Mouse (Mus musculus): ENCODE measurements at regions not wholly inside any gene's neighbourhood (a gene's known extent, or its start where the extent isn't known, plus 50 kb on each side); places are given as distances from the start of the nearest gene placed in this dataset.

DNA sequence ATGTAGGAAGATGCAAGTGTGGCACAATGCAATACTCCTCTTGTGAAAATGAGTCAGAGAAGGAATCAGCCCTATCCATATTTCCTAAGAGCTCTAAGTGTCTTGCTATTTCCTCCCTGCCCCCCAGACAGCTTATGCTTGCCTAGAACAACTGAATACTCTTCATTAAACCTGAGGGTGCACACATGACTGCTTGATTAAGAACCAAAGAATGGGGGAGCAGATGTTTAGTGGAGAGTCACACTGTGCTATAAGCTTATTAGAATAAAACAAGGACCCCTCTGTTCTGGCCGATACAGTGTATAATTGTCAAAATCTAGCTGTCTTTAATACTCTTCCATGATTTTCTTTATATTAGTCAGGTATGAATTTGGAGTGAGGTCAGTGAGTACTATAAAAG lies 458.8 kb upstream of the Mon1b start:
- no peak for DNase-seq
- intact Hi-C loops (cut with DNase I) = no loop called here

DNA sequence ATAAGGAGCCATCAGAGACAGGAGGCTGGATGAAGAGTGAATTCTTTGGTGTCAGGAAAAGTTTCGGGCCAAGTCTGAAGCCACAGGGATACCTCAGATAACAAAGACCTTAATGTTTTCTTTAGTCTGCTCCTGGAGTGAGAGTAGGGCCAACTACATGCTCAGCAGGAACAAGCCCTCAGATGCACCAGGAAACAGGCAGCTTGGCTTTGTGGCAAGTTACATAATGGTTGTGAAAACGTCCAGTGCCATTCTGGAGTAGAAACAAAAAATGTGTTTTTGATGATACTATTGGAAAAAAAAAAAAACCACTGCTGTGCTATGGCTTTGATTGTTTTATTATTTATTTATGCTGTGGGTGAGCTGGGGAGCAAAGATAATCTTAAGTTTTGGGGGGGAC lies 452.2 kb upstream of the Mon1b start:
- no peak for DNase-seq
- intact Hi-C loops (cut with DNase I) = no loop called here

DNA sequence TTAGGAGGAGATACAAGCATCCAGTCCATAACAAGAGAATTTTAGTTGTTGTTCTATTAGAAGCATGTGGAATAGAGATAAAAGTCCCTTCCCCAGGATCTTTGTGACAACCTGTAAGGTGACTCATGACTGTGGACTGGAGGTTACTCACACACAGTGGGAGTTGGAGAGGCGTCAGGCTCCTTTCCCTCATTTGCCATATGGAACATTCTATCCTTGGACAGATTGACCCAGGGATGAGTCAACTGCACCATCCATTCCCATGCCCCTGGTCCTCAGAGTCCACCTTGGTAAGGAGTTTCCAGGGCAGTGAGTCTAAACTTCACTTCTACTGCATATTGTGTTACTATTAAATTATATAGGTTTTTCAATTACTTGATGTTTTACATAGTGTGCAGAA lies 444.9 kb upstream of the Mon1b start:
- intact Hi-C loops (cut with DNase I) = no loop called here

DNA sequence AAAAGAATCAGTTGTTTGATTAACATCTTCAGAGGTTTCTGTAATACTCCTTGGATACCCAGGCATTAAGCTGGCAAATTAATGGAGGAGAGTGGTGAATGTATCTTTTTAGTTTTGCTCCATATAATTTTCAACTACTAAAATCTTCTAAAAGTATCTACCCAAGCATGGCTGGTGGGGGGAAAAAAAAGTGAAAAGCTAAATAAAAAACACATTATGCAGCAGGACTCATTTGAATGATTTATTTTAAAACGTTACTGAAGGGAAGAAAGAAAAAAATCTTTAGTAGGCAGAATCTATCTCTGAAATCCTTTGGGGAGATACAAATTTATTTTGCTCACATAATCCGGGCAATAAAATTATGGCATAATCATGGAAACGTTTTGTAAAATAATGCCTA lies 443.9 kb upstream of the Mon1b start:
- DNase-seq = no peak
- intact Hi-C loops (cut with DNase I) = no loop called here

More for the DNA sequence above, 444.9 kb upstream of the Mon1b start:
- no peak for DNase-seq
